Comparison of ENCODE assay signal across 20 mouse cellular contexts in genomic region chr2:62147636-62148035, GRCm38 (mm10).
A peak's percentile ranks its signal among the peaks of the same experiment; 100 is the strongest.
DNase-seq lines count a peak whose midpoint lies in the region; ATAC-seq and TF ChIP-seq lines count a peak whose summit lies in the region.
"Had no signal": no experiment of that assay in that cellular context is flagged by ENCODE, and none has a peak within 500 bp of the region (broad histone marks: within the 10 kb centered on the region; RNA-seq: fewer than 3 reads in every experiment).

No protein-coding gene starts in this region.

- no peak for TF ChIP-seq CTCF in stomach, postnatal 0 days (IDR thresholded peaks at IDR 0.05; ENCODE audit: low read depth)
- TF ChIP-seq CTCF in lung, postnatal 0 days (IDR thresholded peaks at IDR 0.05): no peak

- no peaks in the 10 kb centered on the region for H3K9me3 ChIP-seq in stomach, postnatal 0 days (ENCODE audit: control insufficient read depth, low read length)
- no peaks in the 10 kb centered on the region for H3K9me3 ChIP-seq in lung, postnatal 0 days (ENCODE audit: low read length)
- H3K9me3 ChIP-seq: embryonic facial prominence, embryonic 12.5 days; heart, embryonic 12.5 days; limb, embryonic 12.5 days had no signal

- H3K36me3 ChIP-seq in stomach, postnatal 0 days (ENCODE audit: control insufficient read depth, insufficient read depth, low read length): no peaks in the 10 kb centered on the region
- no peaks in the 10 kb centered on the region for H3K36me3 ChIP-seq in lung, postnatal 0 days (ENCODE audit: insufficient read depth, low read length)
- H3K36me3 ChIP-seq: embryonic facial prominence, embryonic 12.5 days; heart, embryonic 12.5 days; limb, embryonic 12.5 days had no signal

- no peak overlapping the region for H3K9ac ChIP-seq in stomach, postnatal 0 days (ENCODE audit: low read length)
- no peak overlapping the region for H3K9ac ChIP-seq in lung, postnatal 0 days (replicated peaks; ENCODE audit: low read depth)
- H3K9ac ChIP-seq: embryonic facial prominence, embryonic 12.5 days; heart, embryonic 12.5 days; limb, embryonic 12.5 days; liver, embryonic 14.5 days had no signal

- H3K27me3 ChIP-seq in stomach, postnatal 0 days (ENCODE audit: control insufficient read depth, insufficient read depth, low read length): no peaks in the 10 kb centered on the region
- no peaks in the 10 kb centered on the region for H3K27me3 ChIP-seq in lung, postnatal 0 days (replicated peaks; ENCODE audit: insufficient read depth, low read length)
- H3K27me3 ChIP-seq: embryonic facial prominence, embryonic 12.5 days; heart, embryonic 12.5 days; limb, embryonic 12.5 days had no signal

- WGBS in stomach, postnatal 0 days: 61% methylated on average over 3 of the region's 3 CpGs
- 54% methylated on average over 3 of the region's 3 CpGs for WGBS in lung, postnatal 0 days

- H3K27ac ChIP-seq in stomach, postnatal 0 days (replicated peaks): no peak overlapping the region
- no peak overlapping the region for H3K27ac ChIP-seq in lung, postnatal 0 days (ENCODE audit: low read length)
- H3K27ac ChIP-seq: embryonic facial prominence, embryonic 12.5 days; limb, embryonic 12.5 days; liver, embryonic 14.5 days had no signal

- no peak overlapping the region for H3K4me2 ChIP-seq in stomach, postnatal 0 days (replicated peaks; ENCODE audit: low read depth)
- H3K4me2 ChIP-seq in lung, postnatal 0 days (replicated peaks; ENCODE audit: low read depth, low read length): no peak overlapping the region
- H3K4me2 ChIP-seq: embryonic facial prominence, embryonic 12.5 days; heart, embryonic 12.5 days; limb, embryonic 12.5 days had no signal

- DNase-seq in frontal cortex, postnatal 25 days (ENCODE audit: low spot score in 2 of 2): no peak
- DNase-seq in layer of hippocampus, adult 18-20 months (ENCODE audit: low spot score in 2 of 2): peak; percentile 25 to 53
- no peak for DNase-seq in layer of hippocampus, postnatal 25 days (ENCODE audit: extremely low spot score in 1 of 2, low spot score in 1 of 2)
- DNase-seq in brain, adult 2 months (ENCODE audit: low read depth, low spot score): peak; percentile 76
- peak; percentile 16 to 22 for DNase-seq in layer of hippocampus, postnatal 10 days (ENCODE audit: low spot score in 2 of 2)
- DNase-seq in stomach, postnatal 0 days (ENCODE audit: low spot score): no peak
- no peak for DNase-seq in lung, postnatal 0 days (ENCODE audit: low spot score)
- DNase-seq: B cell, adult 2 months; cerebellum, adult 2 months; gastrocnemius, postnatal 25 days; kidney, adult 2 months; kidney, postnatal 36 days; lung, postnatal 14 days; spleen, adult 18-20 months; thymus, postnatal 14 days had no signal

- peak; percentile 94 for ATAC-seq in frontal cortex, adult (ENCODE audit: low TSS enrichment)
- ATAC-seq in stomach, postnatal 0 days (ENCODE audit: low FRiP score, low TSS enrichment): no peak
- no peak for ATAC-seq in lung, postnatal 0 days

- no peaks in the 10 kb centered on the region for H3K4me1 ChIP-seq in stomach, postnatal 0 days (replicated peaks; ENCODE audit: control insufficient read depth, insufficient read depth)
- no peaks in the 10 kb centered on the region for H3K4me1 ChIP-seq in lung, postnatal 0 days (ENCODE audit: insufficient read depth, low read depth, low read length)
- H3K4me1 ChIP-seq: embryonic facial prominence, embryonic 12.5 days; heart, embryonic 12.5 days; limb, embryonic 12.5 days had no signal

- no peak overlapping the region for H3K4me3 ChIP-seq in stomach, postnatal 0 days (ENCODE audit: low read depth, low read length)
- H3K4me3 ChIP-seq in lung, postnatal 0 days (ENCODE audit: low read depth, low read length): no peak overlapping the region
- H3K4me3 ChIP-seq: embryonic facial prominence, embryonic 12.5 days; heart, embryonic 12.5 days; limb, embryonic 12.5 days had no signal

- no peak for TF ChIP-seq EP300 in stomach, postnatal 0 days (optimal IDR thresholded peaks at IDR 0.05)
- no peak for TF ChIP-seq EP300 in lung, postnatal 0 days (IDR thresholded peaks at IDR 0.05)

Comparison
In these comparisons a context has a peak if more than half of its experiments do, and no peak if none do; other contexts are left out.
1. DNase-seq: peak in layer of hippocampus, adult 18-20 months (2 of 2), brain, adult 2 months (single experiment) and layer of hippocampus, postnatal 10 days (2 of 2); none in frontal cortex, postnatal 25 days (0 of 2), layer of hippocampus, postnatal 25 days (0 of 2), stomach, postnatal 0 days (single experiment) and lung, postnatal 0 days (single experiment).